Mouse (Mus musculus): Measurements from ENCODE around the gene Slc29a2. TPM values are rescaled to one million over a fixed set of nuclear protein-coding genes. Genes with fewer than 3 reads are reported as not detected.
A peak's percentile ranks its signal among the peaks of the same experiment; 100 is the strongest.

Slc29a2 gene
- polyA plus RNA-seq, 1 experiment = 5.9 TPM

DNA sequence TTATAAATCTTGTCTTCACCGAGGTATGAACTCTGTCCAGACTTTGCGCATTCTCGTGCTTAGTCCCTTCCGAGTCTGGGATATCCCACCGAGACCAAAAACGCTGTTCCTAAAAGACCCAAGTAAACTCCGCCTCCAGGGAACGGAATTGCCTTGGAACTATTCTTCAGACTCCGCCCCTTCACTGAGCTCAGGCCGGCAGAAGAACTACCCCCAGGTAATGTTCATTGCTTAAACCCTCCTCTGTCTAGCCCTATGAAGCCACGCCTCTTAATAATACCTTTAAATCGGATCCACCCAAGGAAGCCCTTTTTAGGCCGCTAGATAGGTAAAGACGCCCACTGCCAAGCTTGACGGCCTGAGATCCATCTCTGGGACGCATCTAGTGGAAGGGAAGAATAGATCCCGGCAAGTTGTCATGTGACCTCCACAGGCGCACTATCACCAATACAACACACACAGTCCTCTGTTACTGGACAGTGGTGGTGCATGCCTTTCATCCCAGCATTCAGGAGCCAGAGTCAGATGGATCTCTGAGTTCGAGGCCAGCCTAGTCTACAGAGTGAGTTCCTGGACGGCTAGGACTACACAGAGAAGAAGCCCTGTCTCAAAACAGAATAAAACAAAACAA is 48.8 kb downstream of the Slc29a2 start:
- no peak for DNase-seq
- Histone ChIP-seq H3K4me1 (ENCODE audit: control insufficient read depth, insufficient read depth, low read length) (peaks cover 9% of the 10 kb centered on the region), H3K4me3 (replicated peaks; ENCODE audit: extremely low read depth, low read depth, low read length) (peak overlapping the region; percentile 45)
- TF ChIP-seq CTCF (IDR thresholded peaks at IDR 0.05; ENCODE audit: insufficient read depth, low read length) = no peak
- TF ChIP-seq POLR2A (IDR thresholded peaks at IDR 0.05; ENCODE audit: borderline replicate concordance, extremely low read depth, low read depth, low read length) = no peak
- WGBS = 6% methylated on average over 20 of the region's 20 CpGs

DNA sequence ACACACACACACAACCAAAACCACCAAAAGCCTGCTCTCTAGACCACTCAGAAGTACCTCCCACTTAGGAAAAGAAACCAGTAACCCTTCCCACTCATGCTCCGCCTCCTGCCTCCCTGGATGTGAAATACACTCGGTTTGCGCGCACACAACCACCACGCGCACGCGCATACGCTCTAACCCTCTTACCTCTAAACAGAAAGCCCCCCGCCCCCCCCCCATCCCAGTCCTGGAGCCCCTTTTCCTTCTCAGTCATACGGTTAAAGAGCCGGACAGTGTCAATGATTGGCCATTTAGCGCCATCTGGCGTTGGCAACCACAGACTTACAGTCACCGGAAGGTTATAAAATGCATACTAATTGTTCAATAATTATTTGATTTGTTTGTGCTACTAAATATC is 49.4 kb downstream of the Slc29a2 start:
- TF ChIP-seq CTCF (IDR thresholded peaks at IDR 0.05; ENCODE audit: insufficient read depth, low read length) (peak; percentile 58), POLR2A (IDR thresholded peaks at IDR 0.05; ENCODE audit: borderline replicate concordance, extremely low read depth, low read depth, low read length) (no peak)
- peaks cover 7% of the 10 kb centered on the region; the same call in 1 of the 2 replicates for H3K4me1 ChIP-seq (ENCODE audit: control insufficient read depth, insufficient read depth, low read length)
- DNase-seq = peak; percentile 62
- WGBS = under 1% methylated on average over 15 of the region's 15 CpGs
- H3K4me3 ChIP-seq (replicated peaks; ENCODE audit: extremely low read depth, low read depth, low read length) = peak overlapping the region; percentile 69

- Histone ChIP-seq H3K4me1 (ENCODE audit: control insufficient read depth, insufficient read depth, low read length) (peaks cover 4% of the 10 kb centered on the region; the same call in 1 of the 2 replicates), H3K4me3 (replicated peaks; ENCODE audit: extremely low read depth, low read depth, low read length) (no peak overlapping the region)
- WGBS = 24% methylated on average over 5 of the region's 5 CpGs
- TF ChIP-seq POLR2A (IDR thresholded peaks at IDR 0.05; ENCODE audit: borderline replicate concordance, extremely low read depth, low read depth, low read length) = no peak
- no peak for TF ChIP-seq CTCF (IDR thresholded peaks at IDR 0.05; ENCODE audit: insufficient read depth, low read length)
- no peak for DNase-seq
Measured at GRCm38 (mm10) chr19:5073518-5073917, 49.9 kb downstream of the Slc29a2 start.

GRCm38 (mm10) chr19:5079279-5079678 is 55.6 kb downstream of the Slc29a2 start:
- H3K4me3 ChIP-seq (replicated peaks; ENCODE audit: extremely low read depth, low read depth, low read length) = no peak overlapping the region
- no peak for DNase-seq
- no peaks in the 10 kb centered on the region for H3K4me1 ChIP-seq (ENCODE audit: control insufficient read depth, insufficient read depth, low read length)
- TF ChIP-seq POLR2A (IDR thresholded peaks at IDR 0.05; ENCODE audit: borderline replicate concordance, extremely low read depth, low read depth, low read length) (no peak), CTCF (IDR thresholded peaks at IDR 0.05; ENCODE audit: insufficient read depth, low read length) (no peak)
- WGBS = 88% methylated on average over 1 of the region's 1 CpGs

Other genes with a start within 250 kb of the Slc29a2 start
- 28.6 and 36.1 TPM in 2 replicates for gene Rbm4, start 230.0 kb upstream of the Slc29a2 start, polyA plus RNA-seq (2012; rRNA removed)
- gene Gm21992, start 212.2 kb upstream of the Slc29a2 start, polyA plus RNA-seq (2012; rRNA removed) = 7.6 and 13.5 TPM in 2 replicates
- gene Rbm14, start 212.2 kb upstream of the Slc29a2 start, polyA plus RNA-seq (2012; rRNA removed) = 42.4 and 52.1 TPM in 2 replicates
- gene Ccs, start 184.5 kb upstream of the Slc29a2 start, polyA plus RNA-seq (2012; rRNA removed) = 32.5 and 44.7 TPM in 2 replicates
- 0.33 and 0.46 TPM in 2 replicates for gene Ccdc87, start 184.5 kb upstream of the Slc29a2 start, polyA plus RNA-seq (2012; rRNA removed)
- 48.7 and 76.1 TPM in 2 replicates for gene Ctsf, start 168.7 kb upstream of the Slc29a2 start, polyA plus RNA-seq (2012; rRNA removed)
- gene Actn3, start 146.0 kb upstream of the Slc29a2 start, polyA plus RNA-seq (2012; rRNA removed) = 0.44 and 22.2 TPM in 2 replicates
- gene Zdhhc24, start 145.2 kb upstream of the Slc29a2 start, polyA plus RNA-seq (2012; rRNA removed) = 22.3 and 23.6 TPM in 2 replicates
- gene Bbs1, start 117.2 kb upstream of the Slc29a2 start, polyA plus RNA-seq (2012; rRNA removed) = 7.5 and 9.0 TPM in 2 replicates
- 70.3 and 89.2 TPM in 2 replicates for gene Dpp3, start 95.6 kb upstream of the Slc29a2 start, polyA plus RNA-seq (2012; rRNA removed)
- gene Peli3, start 80.7 kb upstream of the Slc29a2 start, polyA plus RNA-seq (2012; rRNA removed) = 5.5 and 5.8 TPM in 2 replicates
- gene Mrpl11, start 61.7 kb upstream of the Slc29a2 start, polyA plus RNA-seq (2012; rRNA removed) = 19.5 and 20.5 TPM in 2 replicates
- gene Npas4, start 33.5 kb upstream of the Slc29a2 start, polyA plus RNA-seq (2012; rRNA removed) = 0.54 and 0.93 TPM in 2 replicates
- gene B4gat1, start 15.0 kb downstream of the Slc29a2 start, polyA plus RNA-seq (2012; rRNA removed) = 38.0 and 38.7 TPM in 2 replicates
- 0.58 and 0.78 TPM in 2 replicates for gene AC124502.3, start 15.0 kb downstream of the Slc29a2 start, polyA plus RNA-seq (2012; rRNA removed)
- 36.3 and 40.4 TPM in 2 replicates for gene Brms1, start 17.5 kb downstream of the Slc29a2 start, polyA plus RNA-seq (2012; rRNA removed)
- gene Rin1, start 26.6 kb downstream of the Slc29a2 start, polyA plus RNA-seq (2012; rRNA removed) = 10.2 and 10.4 TPM in 2 replicates
- gene Cd248, start 44.2 kb downstream of the Slc29a2 start, polyA plus RNA-seq (2012; rRNA removed) = 20.9 and 22.6 TPM in 2 replicates
- gene Tmem151a, start 61.7 kb downstream of the Slc29a2 start, polyA plus RNA-seq (2012; rRNA removed) = 10.7 and 11.8 TPM in 2 replicates
- 154 and 165 TPM in 2 replicates for gene Yif1a, start 64.7 kb downstream of the Slc29a2 start, polyA plus RNA-seq (2012; rRNA removed)
- gene Cnih2, start 74.7 kb downstream of the Slc29a2 start, polyA plus RNA-seq (2012; rRNA removed) = 1.2 and 1.3 TPM in 2 replicates
- gene Rab1b, start 83.2 kb downstream of the Slc29a2 start, polyA plus RNA-seq (2012; rRNA removed) = 213 and 232 TPM in 2 replicates
- gene Klc2, start 94.7 kb downstream of the Slc29a2 start, polyA plus RNA-seq (2012; rRNA removed) = 35.5 and 47.3 TPM in 2 replicates
- gene Pacs1, start 249.3 kb downstream of the Slc29a2 start, polyA plus RNA-seq (2012; rRNA removed) = 37.2 and 40.6 TPM in 2 replicates